Mouse (Mus musculus) kidney, adult 10 weeks (tissue): ENCODE results near the gene Gja6. TPM values are rescaled to one million over a fixed set of nuclear protein-coding genes. Genes with fewer than 3 reads are reported as not detected.

Source experiments
- polyA plus RNA-seq: library from polyadenylated mRNA; stranded (reverse); fragments of 350-450 nt; fragmentation: Illumina TruSeq; extraction: RNeasy Lipid Tissue Mini Kit (QIAGEN cat#74804); gene quantifications from one replicate; pipeline ENCODE4 v1.2.3, GENCODE M21; 2014; ENCODE audit warnings: low read depth, low replicate concordance

Gene Gja6
- not detected for polyA plus RNA-seq

GRCm38 (mm10) chrX:160906952-160907351 is at the start of gene Gja6:
Gene Gja6 (minus strand): TSS chrX:160907052.

Other genes with a start within 250 kb of the Gja6 start
- not detected for gene Ppef1, start 171.3 kb downstream of the Gja6 start, polyA plus RNA-seq
- gene Rs1, start 139.0 kb downstream of the Gja6 start, polyA plus RNA-seq = not detected
- gene Cdkl5, start 87.7 kb upstream of the Gja6 start, polyA plus RNA-seq = 9.2 TPM
- 1.4 TPM for gene Scml2, start 210.1 kb upstream of the Gja6 start, polyA plus RNA-seq